Mouse (Mus musculus) forebrain, embryonic 16.5 days (tissue): ENCODE results near the gene Izumo4. TPM values are rescaled to one million over a fixed set of nuclear protein-coding genes. Genes with fewer than 3 reads are reported as not detected.

ENCODE experiments used
- ATAC-seq: fragments of 200-750 bp; cut with Nextera tagmentation; 2 replicates; pipeline ENCODE4 v1.8.0; 2017; ENCODE audit warnings: mild to moderate bottlenecking, moderate library complexity
- H3K27ac ChIP-seq: fragments of 300-500 bp; sonication (generic); 2 replicates; pipeline ENCODE4 v1.5.1; 2014; ENCODE audit warnings: low read length, control low read depth
- H3K27me3 ChIP-seq: fragments of 300-500 bp; sonication (generic); replicated peaks from 2 replicates; pipeline ENCODE4 v1.6.1; 2014; ENCODE audit warnings: low read length; ENCODE audit not compliant: control insufficient read depth, insufficient read depth
- H3K36me3 ChIP-seq: fragments of 300-500 bp; sonication (generic); 2 replicates; pipeline ENCODE4 v1.6.1; 2014; ENCODE audit not compliant: control insufficient read depth, insufficient read depth
- H3K4me1 ChIP-seq: fragments of 300-500 bp; sonication (generic); replicated peaks from 2 replicates; pipeline ENCODE4 v1.6.1; 2014; ENCODE audit warnings: low read length; ENCODE audit not compliant: control insufficient read depth, insufficient read depth
- H3K4me2 ChIP-seq: fragments of 300-500 bp; sonication (generic); 2 replicates; pipeline ENCODE4 v1.6.1; 2014; ENCODE audit warnings: mild to moderate bottlenecking, low read length, control low read depth
- H3K4me3 ChIP-seq: fragments of 300-500 bp; sonication (generic); replicated peaks from 2 replicates; pipeline ENCODE4 v1.5.1; 2014; ENCODE audit warnings: mild to moderate bottlenecking, low read length, control low read depth
- H3K9ac ChIP-seq: fragments of 300-500 bp; sonication (generic); replicated peaks from 2 replicates; pipeline ENCODE4 v1.6.1; 2014; ENCODE audit warnings: low read depth, low read length, control low read depth
- H3K9me3 ChIP-seq: fragments of 300-500 bp; sonication (generic); 2 replicates; pipeline ENCODE4 v1.6.1; 2016; ENCODE audit warnings: low read length; ENCODE audit not compliant: control insufficient read depth
- WGBS: fragments of 180-500 bp; shearing (Covaris S2); extraction: QIAGEN DNeasy Blood & Tissue Kit; methylation state at CpG from one replicate; pipeline ENCODE4 v1.1.7; 2014; 5-methylcytosine and 5-hydroxymethylcytosine counted together
- polyA plus RNA-seq: library from polyadenylated mRNA; unstranded; fragments of >200 nt; fragmentation: Nextera tagmentation; extraction: Ambion mirVana; gene quantifications from 2 replicates; pipeline ENCODE4 v1.2.1, GENCODE M21; 2015

Izumo4 gene
- polyA plus RNA-seq, 1 experiment from 2014 or later = 44.1 TPM

GRCm38 (mm10) chr10:80683647-80684046 is 18.3 kb upstream of the Izumo4 start:
- Histone ChIP-seq H3K9me3 (no peaks in the 10 kb centered on the region), H3K4me1 (peaks cover 9% of the 10 kb centered on the region), H3K36me3 (peaks cover 17% of the 10 kb centered on the region), H3K9ac (no peak overlapping the region), H3K4me3 (no peak overlapping the region), H3K27ac (no peak overlapping the region), H3K27me3 (no peaks in the 10 kb centered on the region), H3K4me2 (no peak overlapping the region)
- 96% methylated on average over 1 of the region's 1 CpGs for WGBS
- no peak for ATAC-seq

- no peak overlapping the region for H3K27ac ChIP-seq
- no peak overlapping the region for H3K9ac ChIP-seq
- H3K36me3 ChIP-seq = peaks cover 18% of the 10 kb centered on the region
- no peak for ATAC-seq
- no peak overlapping the region for H3K4me2 ChIP-seq
- H3K9me3 ChIP-seq = no peaks in the 10 kb centered on the region
- H3K27me3 ChIP-seq = no peaks in the 10 kb centered on the region
- WGBS = 58% methylated on average over 6 of the region's 6 CpGs
- peaks cover 3% of the 10 kb centered on the region; the same call in 1 of the 2 replicates for H3K4me1 ChIP-seq
- no peak overlapping the region for H3K4me3 ChIP-seq
These were observed 17.8 kb upstream of the Izumo4 start for GRCm38 (mm10) chr10:80684214-80684613.

- Histone ChIP-seq H3K27me3 (no peaks in the 10 kb centered on the region), H3K4me3 (no peak overlapping the region), H3K4me2 (no peak overlapping the region), H3K9ac (no peak overlapping the region), H3K36me3 (peaks cover 24% of the 10 kb centered on the region), H3K27ac (no peak overlapping the region), H3K4me1 (no peaks in the 10 kb centered on the region), H3K9me3 (no peaks in the 10 kb centered on the region)
- 89% methylated on average over 4 of the region's 4 CpGs for WGBS
- no peak for ATAC-seq
These were observed 17.0 kb upstream of the Izumo4 start for GRCm38 (mm10) chr10:80684984-80685383.

- Histone ChIP-seq H3K36me3 (peaks cover 36% of the 10 kb centered on the region), H3K4me1 (no peaks in the 10 kb centered on the region), H3K4me2 (no peak overlapping the region), H3K9me3 (no peaks in the 10 kb centered on the region), H3K9ac (no peak overlapping the region), H3K4me3 (no peak overlapping the region), H3K27ac (no peak overlapping the region), H3K27me3 (no peaks in the 10 kb centered on the region)
- ATAC-seq = no peak
- 85% methylated on average over 3 of the region's 3 CpGs for WGBS
These were observed 15.4 kb upstream of the Izumo4 start for GRCm38 (mm10) chr10:80686617-80687016.

- ATAC-seq = peak; percentile 68; the same call in 1 of the 2 replicates
- H3K9ac ChIP-seq = no peak overlapping the region
- no peaks in the 10 kb centered on the region for H3K27me3 ChIP-seq
- H3K36me3 ChIP-seq = peaks cover 36% of the 10 kb centered on the region
- H3K27ac ChIP-seq = no peak overlapping the region
- no peaks in the 10 kb centered on the region for H3K9me3 ChIP-seq
- H3K4me1 ChIP-seq = no peaks in the 10 kb centered on the region
- no peak overlapping the region for H3K4me3 ChIP-seq
- no peak overlapping the region for H3K4me2 ChIP-seq
- WGBS = 37% methylated on average over 5 of the region's 5 CpGs
These were observed 14.1 kb upstream of the Izumo4 start for GRCm38 (mm10) chr10:80687850-80688249.

GRCm38 (mm10) chr10:80692249-80693165 is 9.5 kb upstream of the Izumo4 start:
- Histone ChIP-seq H3K4me3 (no peak overlapping the region), H3K4me1 (no peaks in the 10 kb centered on the region; the same call in 1 of the 2 replicates), H3K4me2 (no peak overlapping the region), H3K9ac (no peak overlapping the region), H3K36me3 (peaks cover 18% of the 10 kb centered on the region), H3K27ac (no peak overlapping the region), H3K27me3 (no peaks in the 10 kb centered on the region), H3K9me3 (no peaks in the 10 kb centered on the region)
- ATAC-seq = no peak
- 86% methylated on average over 14 of the region's 14 CpGs for WGBS

GRCm38 (mm10) chr10:80693401-80694045 is 8.5 kb upstream of the Izumo4 start:
- no peak overlapping the region for H3K9ac ChIP-seq
- H3K27me3 ChIP-seq = no peaks in the 10 kb centered on the region
- H3K9me3 ChIP-seq = no peaks in the 10 kb centered on the region
- no peak for ATAC-seq
- peaks cover 9% of the 10 kb centered on the region for H3K4me1 ChIP-seq
- H3K4me2 ChIP-seq = no peak overlapping the region
- 90% methylated on average over 12 of the region's 12 CpGs for WGBS
- H3K27ac ChIP-seq = no peak overlapping the region
- no peak overlapping the region for H3K4me3 ChIP-seq
- H3K36me3 ChIP-seq = peaks cover 18% of the 10 kb centered on the region

- Histone ChIP-seq H3K9ac (no peak overlapping the region), H3K27me3 (no peaks in the 10 kb centered on the region), H3K27ac (no peak overlapping the region), H3K4me1 (peaks cover 11% of the 10 kb centered on the region), H3K9me3 (no peaks in the 10 kb centered on the region), H3K4me2 (no peak overlapping the region), H3K4me3 (no peak overlapping the region), H3K36me3 (peaks cover 17% of the 10 kb centered on the region)
- no peak for ATAC-seq
- WGBS = 91% methylated on average over 13 of the region's 13 CpGs
These were observed 7.6 kb upstream of the Izumo4 start for GRCm38 (mm10) chr10:80694159-80694938.

- Histone ChIP-seq H3K36me3 (peaks cover 9% of the 10 kb centered on the region), H3K4me2 (no peak overlapping the region), H3K9me3 (no peaks in the 10 kb centered on the region), H3K27me3 (no peaks in the 10 kb centered on the region), H3K9ac (no peak overlapping the region), H3K4me3 (no peak overlapping the region), H3K27ac (no peak overlapping the region), H3K4me1 (peaks cover 19% of the 10 kb centered on the region)
- WGBS = 90% methylated on average over 2 of the region's 2 CpGs
- no peak for ATAC-seq
These were observed 6.8 kb upstream of the Izumo4 start for GRCm38 (mm10) chr10:80695186-80695585.
